Mouse (Mus musculus): ENCODE data around the gene Trp53i11. TPM values are rescaled to one million over a fixed set of nuclear protein-coding genes. Genes with fewer than 3 reads are reported as not detected.

The Trp53i11 gene
- polyA plus RNA-seq, 1 experiment from 2014 or later = 49.3 TPM

- ATAC-seq = no peak
- 96% methylated on average over 3 of the region's 3 CpGs for WGBS
- Histone ChIP-seq H3K9ac (ENCODE audit: low read depth, low read length) (no peak overlapping the region), H3K27ac (ENCODE audit: low read length) (no peak overlapping the region), H3K4me2 (ENCODE audit: low read depth, low read length) (no peak overlapping the region), H3K27me3 (replicated peaks; ENCODE audit: control insufficient read depth, insufficient read depth, low read length) (no peaks in the 10 kb centered on the region), H3K9me3 (ENCODE audit: control insufficient read depth, low read length) (no peaks in the 10 kb centered on the region), H3K4me1 (ENCODE audit: control insufficient read depth, insufficient read depth, low read length) (peaks cover 11% of the 10 kb centered on the region), H3K36me3 (ENCODE audit: control insufficient read depth, insufficient read depth, low read length) (no peaks in the 10 kb centered on the region), H3K4me3 (ENCODE audit: low read length) (no peak overlapping the region)
Measured at GRCm38 (mm10) chr2:93219576-93219975, 32.2 kb downstream of the Trp53i11 start.

GRCm38 (mm10) chr2:93220447-93220846 is 33.1 kb downstream of the Trp53i11 start:
- ATAC-seq = no peak
- Histone ChIP-seq H3K4me2 (ENCODE audit: low read depth, low read length) (no peak overlapping the region), H3K4me3 (ENCODE audit: low read length) (no peak overlapping the region), H3K9ac (ENCODE audit: low read depth, low read length) (no peak overlapping the region), H3K9me3 (ENCODE audit: control insufficient read depth, low read length) (no peaks in the 10 kb centered on the region), H3K36me3 (ENCODE audit: control insufficient read depth, insufficient read depth, low read length) (no peaks in the 10 kb centered on the region), H3K27ac (ENCODE audit: low read length) (no peak overlapping the region), H3K27me3 (replicated peaks; ENCODE audit: control insufficient read depth, insufficient read depth, low read length) (no peaks in the 10 kb centered on the region), H3K4me1 (ENCODE audit: control insufficient read depth, insufficient read depth, low read length) (peaks cover 11% of the 10 kb centered on the region)
- 67% methylated on average over 5 of the region's 5 CpGs for WGBS

GRCm38 (mm10) chr2:93223463-93223862 is 36.1 kb downstream of the Trp53i11 start:
- 46% methylated on average over 6 of the region's 6 CpGs for WGBS
- H3K27me3 ChIP-seq (replicated peaks; ENCODE audit: control insufficient read depth, insufficient read depth, low read length) = no peaks in the 10 kb centered on the region

GRCm38 (mm10) chr2:93226606-93227595 is 39.6 kb downstream of the Trp53i11 start:
- H3K27ac ChIP-seq (ENCODE audit: low read length) = no peak overlapping the region
- H3K4me1 ChIP-seq (ENCODE audit: control insufficient read depth, insufficient read depth, low read length) = peaks cover 18% of the 10 kb centered on the region
- H3K9me3 ChIP-seq (ENCODE audit: control insufficient read depth, low read length) = no peaks in the 10 kb centered on the region
- H3K36me3 ChIP-seq (ENCODE audit: control insufficient read depth, insufficient read depth, low read length) = no peaks in the 10 kb centered on the region
- H3K9ac ChIP-seq (ENCODE audit: low read depth, low read length) = no peak overlapping the region
- no peak overlapping the region for H3K4me3 ChIP-seq (ENCODE audit: low read length)
- H3K4me2 ChIP-seq (ENCODE audit: low read depth, low read length) = no peak overlapping the region
- 13% methylated on average over 19 of the region's 20 CpGs for WGBS
- no peaks in the 10 kb centered on the region for H3K27me3 ChIP-seq (replicated peaks; ENCODE audit: control insufficient read depth, insufficient read depth, low read length)
- ATAC-seq = peak; percentile 75

More at GRCm38 (mm10) chr2:93223463-93223862, 36.1 kb downstream of the Trp53i11 start:
- Histone ChIP-seq H3K4me3 (ENCODE audit: low read length) (no peak overlapping the region), H3K4me2 (ENCODE audit: low read depth, low read length) (no peak overlapping the region), H3K4me1 (ENCODE audit: control insufficient read depth, insufficient read depth, low read length) (peaks cover 20% of the 10 kb centered on the region), H3K36me3 (ENCODE audit: control insufficient read depth, insufficient read depth, low read length) (no peaks in the 10 kb centered on the region), H3K9me3 (ENCODE audit: control insufficient read depth, low read length) (no peaks in the 10 kb centered on the region), H3K9ac (ENCODE audit: low read depth, low read length) (no peak overlapping the region), H3K27ac (ENCODE audit: low read length) (no peak overlapping the region)
- ATAC-seq = no peak

GRCm38 (mm10) chr2:93227713-93228479 is 40.5 kb downstream of the Trp53i11 start:
- peaks cover 18% of the 10 kb centered on the region for H3K4me1 ChIP-seq (ENCODE audit: control insufficient read depth, insufficient read depth, low read length)
- 0 out of 2 replicates have a peak overlapping the region, but pooled peaks have one; percentile 1 for H3K9ac ChIP-seq (ENCODE audit: low read depth, low read length)
- H3K36me3 ChIP-seq (ENCODE audit: control insufficient read depth, insufficient read depth, low read length) = no peaks in the 10 kb centered on the region
- ATAC-seq = peak; percentile 22
- H3K4me3 ChIP-seq (ENCODE audit: low read length) = no peak overlapping the region
- WGBS = 59% methylated on average over 9 of the region's 9 CpGs
- H3K27ac ChIP-seq (ENCODE audit: low read length) = peak overlapping the region; percentile 36
- no peaks in the 10 kb centered on the region for H3K9me3 ChIP-seq (ENCODE audit: control insufficient read depth, low read length)
- no peak overlapping the region for H3K4me2 ChIP-seq (ENCODE audit: low read depth, low read length)
- H3K27me3 ChIP-seq (replicated peaks; ENCODE audit: control insufficient read depth, insufficient read depth, low read length) = no peaks in the 10 kb centered on the region

GRCm38 (mm10) chr2:93228480-93228824 is 41.1 kb downstream of the Trp53i11 start:
- H3K9me3 ChIP-seq (ENCODE audit: control insufficient read depth, low read length) = no peaks in the 10 kb centered on the region
- peak overlapping the region; percentile 36 for H3K27ac ChIP-seq (ENCODE audit: low read length)
- H3K36me3 ChIP-seq (ENCODE audit: control insufficient read depth, insufficient read depth, low read length) = no peaks in the 10 kb centered on the region
- WGBS = 25% methylated on average over 5 of the region's 5 CpGs
- peaks cover 18% of the 10 kb centered on the region for H3K4me1 ChIP-seq (ENCODE audit: control insufficient read depth, insufficient read depth, low read length)
- no peak for ATAC-seq
- no peak overlapping the region for H3K4me3 ChIP-seq (ENCODE audit: low read length)
- H3K27me3 ChIP-seq (replicated peaks; ENCODE audit: control insufficient read depth, insufficient read depth, low read length) = no peaks in the 10 kb centered on the region
- H3K9ac ChIP-seq (ENCODE audit: low read depth, low read length) = 0 out of 2 replicates have a peak overlapping the region, but pooled peaks have one; percentile 1
- H3K4me2 ChIP-seq (ENCODE audit: low read depth, low read length) = no peak overlapping the region

GRCm38 (mm10) chr2:93232141-93232540 is 44.8 kb downstream of the Trp53i11 start:
- H3K36me3 ChIP-seq (ENCODE audit: control insufficient read depth, insufficient read depth, low read length) = no peaks in the 10 kb centered on the region
- H3K9ac ChIP-seq (ENCODE audit: low read depth, low read length) = no peak overlapping the region
- no peaks in the 10 kb centered on the region for H3K27me3 ChIP-seq (replicated peaks; ENCODE audit: control insufficient read depth, insufficient read depth, low read length)
- no peak overlapping the region for H3K27ac ChIP-seq (ENCODE audit: low read length)
- H3K4me2 ChIP-seq (ENCODE audit: low read depth, low read length) = no peak overlapping the region
- 57% methylated on average over 1 of the region's 1 CpGs for WGBS
- no peaks in the 10 kb centered on the region for H3K9me3 ChIP-seq (ENCODE audit: control insufficient read depth, low read length)
- peaks cover 16% of the 10 kb centered on the region for H3K4me1 ChIP-seq (ENCODE audit: control insufficient read depth, insufficient read depth, low read length)
- no peak overlapping the region for H3K4me3 ChIP-seq (ENCODE audit: low read length)
- no peak for ATAC-seq

GRCm38 (mm10) chr2:93237055-93237454 is 49.7 kb downstream of the Trp53i11 start:
- Histone ChIP-seq H3K9me3 (ENCODE audit: control insufficient read depth, low read length) (no peaks in the 10 kb centered on the region), H3K9ac (ENCODE audit: low read depth, low read length) (0 out of 2 replicates have a peak overlapping the region, but pooled peaks have one; percentile 31), H3K36me3 (ENCODE audit: control insufficient read depth, insufficient read depth, low read length) (no peaks in the 10 kb centered on the region), H3K27me3 (replicated peaks; ENCODE audit: control insufficient read depth, insufficient read depth, low read length) (no peaks in the 10 kb centered on the region), H3K4me2 (ENCODE audit: low read depth, low read length) (no peak overlapping the region), H3K4me1 (ENCODE audit: control insufficient read depth, insufficient read depth, low read length) (peaks cover 8% of the 10 kb centered on the region), H3K27ac (ENCODE audit: low read length) (no peak overlapping the region), H3K4me3 (ENCODE audit: low read length) (no peak overlapping the region)
- no peak for ATAC-seq
- 65% methylated on average over 1 of the region's 1 CpGs for WGBS

- H3K9ac ChIP-seq (ENCODE audit: low read depth, low read length) = no peak overlapping the region
- H3K27me3 ChIP-seq (replicated peaks; ENCODE audit: control insufficient read depth, insufficient read depth, low read length) = no peaks in the 10 kb centered on the region
- H3K4me2 ChIP-seq (ENCODE audit: low read depth, low read length) = no peak overlapping the region
- 83% methylated on average over 6 of the region's 6 CpGs for WGBS
- H3K9me3 ChIP-seq (ENCODE audit: control insufficient read depth, low read length) = no peaks in the 10 kb centered on the region
- H3K4me3 ChIP-seq (ENCODE audit: low read length) = no peak overlapping the region
- no peaks in the 10 kb centered on the region for H3K36me3 ChIP-seq (ENCODE audit: control insufficient read depth, insufficient read depth, low read length)
- no peak overlapping the region for H3K27ac ChIP-seq (ENCODE audit: low read length)
- no peak for ATAC-seq
- peaks cover 8% of the 10 kb centered on the region; the same call in 1 of the 2 replicates for H3K4me1 ChIP-seq (ENCODE audit: control insufficient read depth, insufficient read depth, low read length)
Measured at GRCm38 (mm10) chr2:93238864-93239263, 51.5 kb downstream of the Trp53i11 start.
